Mouse (Mus musculus) embryonic stem cell, embryonic (primary cell): ENCODE measurements around the gene Slc25a23.

Experiments
- CTCF ChIA-PET, 4 experiments: fragments of 300-600 bp in 2 of 4; fragments of 350-600 bp in 2 of 4; sonication (Branson Sonifier 250); formaldehyde crosslinking; loops; one replicate each; lab custom pipeline; 2022; ENCODE audit warnings: inconsistent platforms in 2 of 4; lab: Charles Lee
- POLR2A ChIA-PET, 4 experiments: fragments of 300-600 bp in 2 of 4; fragments of 350-600 bp in 2 of 4; sonication (Branson Sonifier 250); formaldehyde crosslinking; loops; one replicate each; lab custom pipeline; 2022; ENCODE audit warnings: antibody characterized with exemption in 4 of 4, inconsistent platforms in 1 of 4; lab: Charles Lee

Slc25a23 gene

GRCm38 (mm10) chr17:57085970-57086757, 26.5 kb upstream of the Slc25a23 start:
- CTCF ChIA-PET = interaction anchor here in 1 of 4 experiments (0.5 kb wide), 1 partner anchor 16 kb away, joined by 6 read pairs; no protein-coding TSS in a partner anchor
- POLR2A ChIA-PET = interaction anchor here in 1 of 4 experiments (0.9 to 2.2 kb wide), 2 partner anchors 15 to 55 kb away, joined by 3 to 6 read pairs; partner anchors contain the start of gene Khsrp

GRCm38 (mm10) chr17:57082481-57082880, 22.8 kb upstream of the Slc25a23 start:
- ChIA-PET CTCF (interaction anchor here in 1 of 4 experiments (0.5 kb wide), 1 partner anchor 346 kb away, joined by 4 read pairs; no protein-coding TSS in a partner anchor), POLR2A (interaction anchor here in 1 of 4 experiments (1.2 kb wide), 1 partner anchor 85 kb away, joined by 3 read pairs; the partner anchor contains the start of gene Alkbh7)

- ChIA-PET POLR2A (interaction anchor here in 2 of 4 experiments (0.6 to 1.9 kb wide), 9 partner anchors 10 to 50 kb away, joined by 3 to 5 read pairs (median 4); partner anchors contain the start of gene Khsrp (in 2 of the 2)), CTCF (interaction anchor here in 1 of 4 experiments (1.0 kb wide), 1 partner anchor 24 kb away, joined by 3 read pairs; no protein-coding TSS in a partner anchor)
Measured at GRCm38 (mm10) chr17:57081234-57081842, 21.7 kb upstream of the Slc25a23 start.

GRCm38 (mm10) chr17:57079919-57080318, 20.3 kb upstream of the Slc25a23 start:
- POLR2A ChIA-PET = interaction anchor here (0.6 to 2.5 kb wide), 6 partner anchors 9 to 467 kb away, joined by 3 to 9 read pairs (median 5); no protein-coding TSS in a partner anchor
- CTCF ChIA-PET = interaction anchor here in 1 of 4 experiments (0.6 kb wide), 1 partner anchor 13 kb away, joined by 3 read pairs; no protein-coding TSS in a partner anchor

GRCm38 (mm10) chr17:57078336-57078735, 18.7 kb upstream of the Slc25a23 start, which contains the start of gene Dennd1c:
Gene Dennd1c (minus strand): TSS chr17:57078514.
- CTCF ChIA-PET = interaction anchor here in 3 of 4 experiments (0.5 to 1.1 kb wide), 4 partner anchors 18 to 199 kb away, joined by 3 to 5 read pairs (median 3); no protein-coding TSS in a partner anchor
- POLR2A ChIA-PET = interaction anchor here in 2 of 4 experiments (1.0 to 2.5 kb wide), 5 partner anchors 8 to 47 kb away, joined by 3 to 10 read pairs (median 7); partner anchors contain the start of genes Khsrp (in 1 of the 2) and Tubb4a (in 1 of the 2)

GRCm38 (mm10) chr17:57076916-57077315, 17.3 kb upstream of the Slc25a23 start:
- POLR2A ChIA-PET = interaction anchor here in 1 of 4 experiments (1.3 to 1.7 kb wide), 2 partner anchors 14 to 17 kb away, joined by 4 read pairs; partner anchors contain the start of gene Slc25a23
- CTCF ChIA-PET = interaction anchor here in 1 of 4 experiments (1.0 kb wide), 1 partner anchor 16 kb away, joined by 3 read pairs; no protein-coding TSS in a partner anchor

GRCm38 (mm10) chr17:57070699-57071098, 11.0 kb upstream of the Slc25a23 start:
- ChIA-PET CTCF (interaction anchor here (0.6 to 2.4 kb wide), 11 partner anchors 10 to 313 kb away, joined by 3 to 12 read pairs (median 6); partner anchors contain the start of genes Slc25a23 (in 2 of the 4), Dus3l (in 1 of the 4) and Nrtn (in 1 of the 4)), POLR2A (interaction anchor here (0.5 to 2.4 kb wide), 29 partner anchors 8 to 931 kb away, joined by 3 to 22 read pairs (median 4); partner anchors contain the start of genes Khsrp (in 3 of the 4), Gm17949 (in 2 of the 4), Gtf2f1 (in 2 of the 4) and Slc25a23 (in 2 of the 4))

GRCm38 (mm10) chr17:57070272-57070671, 10.6 kb upstream of the Slc25a23 start:
- POLR2A ChIA-PET = interaction anchor here (0.6 to 2.4 kb wide), 24 partner anchors 9 to 353 kb away, joined by 3 to 22 read pairs (median 4); partner anchors contain the start of genes Gm17949 (in 2 of the 4), Gtf2f1 (in 2 of the 4), Khsrp (in 2 of the 4) and Slc25a23 (in 2 of the 4)

GRCm38 (mm10) chr17:57066908-57067307, 7.2 kb upstream of the Slc25a23 start:
- CTCF ChIA-PET = interaction anchor here in 1 of 4 experiments (0.6 kb wide), 1 partner anchor 13 kb away, joined by 3 read pairs; no protein-coding TSS in a partner anchor
- POLR2A ChIA-PET = interaction anchor here in 1 of 4 experiments (0.6 to 1.1 kb wide), 3 partner anchors 35 to 1026 kb away, joined by 3 to 4 read pairs (median 3); partner anchors contain the start of gene Khsrp

More at GRCm38 (mm10) chr17:57070272-57070671, 10.6 kb upstream of the Slc25a23 start:
- CTCF ChIA-PET = interaction anchor here in 3 of 4 experiments (0.7 to 2.4 kb wide), 8 partner anchors 10 to 313 kb away, joined by 3 to 12 read pairs (median 6); partner anchors contain the start of genes Slc25a23 (in 2 of the 3) and Nrtn (in 1 of the 3)

GRCm38 (mm10) chr17:57063031-57063430, 3.4 kb upstream of the Slc25a23 start:
- ChIA-PET CTCF (interaction anchor here in 2 of 4 experiments (0.6 to 0.9 kb wide), 3 partner anchors 33 to 285 kb away, joined by 3 to 11 read pairs (median 3); no protein-coding TSS in a partner anchor), POLR2A (interaction anchor here in 2 of 4 experiments (0.5 to 5.9 kb wide), 9 partner anchors 8 to 346 kb away, joined by 3 to 78 read pairs (median 5); partner anchors contain the start of gene Khsrp (in 2 of the 2))

- ChIA-PET CTCF (interaction anchor here in 3 of 4 experiments (0.6 to 0.9 kb wide), 3 partner anchors 33 to 285 kb away, joined by 3 to 5 read pairs (median 3); no protein-coding TSS in a partner anchor), POLR2A (interaction anchor here in 2 of 4 experiments (0.7 to 5.9 kb wide), 8 partner anchors 9 to 273 kb away, joined by 3 to 78 read pairs (median 6); partner anchors contain the start of gene Khsrp (in 2 of the 2))
Measured at GRCm38 (mm10) chr17:57062548-57062947, 2.9 kb upstream of the Slc25a23 start.

GRCm38 (mm10) chr17:57062011-57062521, 2.4 kb upstream of the Slc25a23 start:
- POLR2A ChIA-PET = interaction anchor here in 2 of 4 experiments (1.2 to 5.9 kb wide), 8 partner anchors 8 to 297 kb away, joined by 3 to 78 read pairs (median 10); partner anchors contain the start of genes Khsrp (in 2 of the 2), Dus3l (in 1 of the 2), Gm17949 (in 1 of the 2) and Gtf2f1 (in 1 of the 2)
- CTCF ChIA-PET = interaction anchor here in 3 of 4 experiments (0.6 to 1.7 kb wide), 3 partner anchors 12 to 284 kb away, joined by 3 to 7 read pairs (median 5); no protein-coding TSS in a partner anchor

GRCm38 (mm10) chr17:57061069-57061468, 1.4 kb upstream of the Slc25a23 start:
- CTCF ChIA-PET = interaction anchor here (0.6 to 2.2 kb wide), 37 partner anchors 9 to 737 kb away, joined by 3 to 15 read pairs (median 5); partner anchors contain the start of genes Alkbh7 (in 2 of the 4), Gpr108 (in 1 of the 4) and Khsrp (in 1 of the 4)
- POLR2A ChIA-PET = interaction anchor here (0.6 to 5.9 kb wide), 47 partner anchors 9 to 449 kb away, joined by 3 to 78 read pairs (median 6); partner anchors contain the start of genes Gm17949 (in 3 of the 4), Gtf2f1 (in 3 of the 4), Khsrp (in 3 of the 4) and Alkbh7 (in 2 of the 4)

GRCm38 (mm10) chr17:57060231-57060801, 653 bp upstream of the Slc25a23 start:
- CTCF ChIA-PET = interaction anchor here (0.6 to 2.2 kb wide), 41 partner anchors 9 to 736 kb away, joined by 3 to 15 read pairs (median 5); partner anchors contain the start of genes Alkbh7 (in 2 of the 4), Gpr108 (in 1 of the 4), Khsrp (in 1 of the 4) and Lonp1 (in 1 of the 4)
- POLR2A ChIA-PET = interaction anchor here (0.6 to 5.9 kb wide), 55 partner anchors 9 to 1007 kb away, joined by 3 to 78 read pairs (median 6); partner anchors contain the start of genes Gm17949 (in 3 of the 4), Gtf2f1 (in 3 of the 4), Khsrp (in 3 of the 4) and Alkbh7 (in 2 of the 4)

GRCm38 (mm10) chr17:57058891-57059485, 675 bp downstream of the Slc25a23 start, which contains the start of gene Crb3:
Gene Crb3 (plus strand): TSS chr17:57059105.
- POLR2A ChIA-PET = interaction anchor here (0.6 to 5.9 kb wide), 16 partner anchors 7 to 754 kb away, joined by 3 to 78 read pairs (median 6); partner anchors contain the start of genes Khsrp (in 3 of the 4), Clpp (in 2 of the 4), Gm17949 (in 1 of the 4) and Gtf2f1 (in 1 of the 4)
- CTCF ChIA-PET = interaction anchor here in 2 of 4 experiments (1.2 to 2.2 kb wide), 4 partner anchors 20 to 108 kb away, joined by 3 to 12 read pairs (median 6); no protein-coding TSS in a partner anchor
